Mouse (Mus musculus): ENCODE measurements around the gene Atp11a.
A peak's percentile ranks its signal among the peaks of the same experiment; 100 is the strongest.

Atp11a gene

DNA sequence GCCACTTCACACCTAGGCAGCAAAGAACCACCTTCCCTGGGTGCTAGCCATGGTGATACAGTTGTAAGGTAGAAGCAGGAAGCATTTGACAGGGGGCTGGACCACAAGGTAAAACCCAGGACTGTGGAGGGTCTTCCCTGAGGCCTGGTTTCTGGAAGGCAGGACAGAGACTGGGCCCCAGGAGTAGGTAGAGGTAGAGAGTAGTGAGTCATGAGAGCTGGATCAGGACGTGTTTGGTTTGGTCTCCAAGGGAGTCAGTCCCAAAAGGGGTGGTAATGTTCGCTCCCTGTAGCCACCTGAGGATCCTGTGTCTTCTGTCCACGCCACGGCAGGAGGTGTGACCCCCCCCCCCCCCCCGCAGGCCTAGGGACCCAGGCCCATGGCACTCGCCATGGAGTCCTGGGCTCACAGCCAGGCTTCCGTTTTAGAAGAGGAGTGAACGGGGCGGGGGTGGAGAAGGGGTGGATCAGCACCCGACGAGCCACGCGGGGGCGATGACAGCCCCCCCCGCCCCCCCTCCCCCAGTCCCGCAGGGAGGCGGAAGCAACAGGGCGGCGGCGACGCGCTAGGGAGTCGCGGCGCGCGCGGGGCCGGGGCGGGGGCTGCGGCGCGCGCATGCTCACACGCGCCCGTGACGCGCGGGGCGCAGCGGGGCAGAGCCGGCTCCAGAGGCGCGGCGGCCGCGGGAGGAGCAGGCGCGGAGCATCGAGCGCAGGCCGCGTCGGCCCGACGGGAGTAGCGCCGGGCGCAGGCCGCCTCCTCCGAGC, at the start of gene Atp11a:
TSS of gene Atp11a (plus strand) at position 624 of the 767 bp plus-strand sequence.
- peak; percentile 25 to 67 for DNase-seq (ENCODE audit: low spot score in 2 of 2)

DNA sequence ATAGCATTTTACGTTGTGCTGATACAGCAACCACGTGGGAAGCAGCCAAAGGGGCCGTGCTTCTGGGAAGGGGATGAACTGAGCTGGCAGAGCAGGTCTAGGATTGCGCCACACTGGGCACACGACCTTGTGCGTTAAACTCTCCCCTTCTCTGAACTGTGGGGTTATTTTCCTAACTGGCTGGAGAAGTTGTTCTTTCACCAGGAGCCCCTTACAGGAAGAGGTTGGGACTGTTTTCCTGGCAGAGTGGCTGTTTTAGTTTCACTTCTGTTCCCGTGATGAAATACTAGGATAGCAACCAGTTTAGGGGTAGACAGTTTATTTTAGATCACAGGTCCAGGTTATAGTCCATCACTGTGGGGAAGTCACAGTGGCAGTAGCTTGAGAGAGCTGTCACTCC, 45.2 kb upstream of the Atp11a start:
- DNase-seq (ENCODE audit: low spot score in 2 of 2) = no peak

DNA sequence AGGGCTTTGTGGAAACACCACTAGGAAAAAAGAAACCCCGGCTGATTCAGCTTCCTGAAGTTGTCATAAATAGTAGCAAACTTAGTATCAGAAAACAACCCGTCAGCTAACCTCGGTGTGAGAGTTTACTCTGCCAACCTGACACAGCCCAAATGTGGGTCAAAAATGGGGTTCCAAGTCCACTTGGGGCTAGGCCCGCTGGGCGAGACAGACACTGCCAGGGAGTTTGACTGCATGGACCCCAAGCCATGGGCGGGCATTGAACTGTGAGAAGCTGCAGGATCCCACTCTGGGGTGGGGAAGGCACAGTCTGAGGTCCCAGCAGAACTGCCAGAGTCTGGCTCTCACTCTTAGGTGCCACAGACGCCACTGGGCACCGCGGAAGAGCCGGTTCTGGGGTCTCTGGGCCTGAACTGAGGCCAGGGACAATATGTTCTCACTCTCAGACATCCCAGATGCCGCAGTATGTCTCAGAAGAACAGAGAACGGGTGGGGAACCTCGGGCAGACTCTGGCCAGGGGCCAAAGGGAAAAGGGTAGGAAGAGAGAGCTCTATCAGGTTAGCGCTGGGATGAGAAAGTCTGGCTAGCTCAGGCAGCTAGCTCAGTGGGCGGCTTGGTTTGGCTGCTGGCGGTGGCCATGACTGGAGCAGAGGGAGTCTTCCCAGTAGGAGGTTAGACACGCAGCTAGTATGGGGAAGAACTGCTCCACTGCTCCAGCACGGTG, 40.8 kb upstream of the Atp11a start:
- no peak for DNase-seq (ENCODE audit: low spot score in 2 of 2)

DNA sequence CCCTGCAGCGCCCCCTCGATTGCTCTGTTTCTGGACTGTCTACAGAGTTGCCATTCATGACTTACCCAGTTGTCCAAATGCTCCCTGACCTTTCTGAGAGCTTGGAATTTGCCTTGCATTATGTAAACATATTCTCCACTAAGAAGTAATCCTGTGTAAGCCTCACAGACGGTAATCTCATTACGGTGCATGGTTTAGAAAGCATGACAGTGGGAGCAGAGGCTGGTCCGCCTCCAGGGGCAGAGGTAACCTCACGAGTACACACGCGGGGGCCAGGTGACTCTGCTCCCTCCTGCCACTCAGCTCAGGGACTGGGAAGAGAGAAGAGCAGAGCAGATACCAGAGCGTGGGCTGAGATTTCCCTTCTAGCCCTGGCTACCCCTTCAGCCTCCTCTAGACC, 37.7 kb upstream of the Atp11a start:
- DNase-seq (ENCODE audit: low spot score in 2 of 2) = no peak

DNA sequence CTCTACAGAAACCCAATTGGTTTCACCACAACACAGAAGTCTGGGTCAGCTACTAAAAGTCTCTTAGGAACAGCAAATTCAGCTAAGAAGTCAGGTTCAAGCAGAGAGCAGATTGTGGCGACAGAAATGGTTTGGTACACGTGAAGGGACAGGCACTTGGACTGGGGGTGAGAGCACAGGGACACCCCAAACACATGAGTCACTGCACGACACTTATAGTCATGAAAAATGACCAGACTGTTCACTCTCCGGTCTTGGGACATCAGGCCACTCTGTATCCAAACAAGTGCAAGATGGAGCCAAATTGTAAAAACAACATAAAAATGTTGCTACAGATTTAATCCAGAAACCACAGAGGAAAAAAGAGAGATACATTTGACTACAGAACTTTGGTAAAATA, 28.2 kb upstream of the Atp11a start:
- no peak for DNase-seq (ENCODE audit: low spot score in 2 of 2)

DNA sequence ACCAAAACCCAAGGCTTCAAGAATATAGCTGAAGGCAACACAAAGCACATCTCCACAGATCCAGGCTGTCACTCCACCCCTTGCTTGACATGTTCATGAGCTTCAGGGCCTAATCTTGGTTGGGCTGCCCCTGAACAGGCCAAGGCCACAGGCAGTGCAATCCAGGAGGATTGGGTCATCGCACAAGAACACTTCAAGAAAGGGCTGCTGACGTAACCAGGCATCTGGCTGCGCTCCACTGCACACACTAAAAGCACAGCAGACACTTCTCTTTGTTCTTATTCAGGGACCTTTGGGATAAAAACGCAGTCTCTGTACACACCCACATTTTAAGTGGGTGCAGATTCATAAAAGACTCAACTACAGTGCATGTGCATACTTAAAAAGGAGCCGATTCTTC, 26.0 kb upstream of the Atp11a start:
- no peak for DNase-seq (ENCODE audit: low spot score in 2 of 2)

DNA sequence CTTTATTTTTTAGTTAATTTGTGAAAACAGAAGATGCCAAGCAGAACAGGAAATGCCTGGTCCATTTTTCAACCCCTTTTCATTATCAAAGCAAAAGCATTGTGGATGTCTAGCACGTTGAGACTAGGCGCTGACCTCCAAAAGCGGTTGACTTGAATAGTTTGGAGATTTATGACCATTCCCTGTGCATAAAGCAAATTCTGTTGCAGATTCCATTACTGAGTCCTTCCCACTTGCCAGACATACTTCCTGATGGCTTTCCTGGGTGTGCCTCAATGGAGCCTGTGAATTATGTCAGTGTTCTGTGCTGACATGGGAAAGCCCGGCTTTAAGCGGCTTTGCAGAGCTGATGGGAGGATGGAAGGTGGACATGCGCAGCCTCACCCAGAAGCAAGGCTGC, 24.4 kb upstream of the Atp11a start:
- no peak for DNase-seq (ENCODE audit: low spot score in 2 of 2)

DNA sequence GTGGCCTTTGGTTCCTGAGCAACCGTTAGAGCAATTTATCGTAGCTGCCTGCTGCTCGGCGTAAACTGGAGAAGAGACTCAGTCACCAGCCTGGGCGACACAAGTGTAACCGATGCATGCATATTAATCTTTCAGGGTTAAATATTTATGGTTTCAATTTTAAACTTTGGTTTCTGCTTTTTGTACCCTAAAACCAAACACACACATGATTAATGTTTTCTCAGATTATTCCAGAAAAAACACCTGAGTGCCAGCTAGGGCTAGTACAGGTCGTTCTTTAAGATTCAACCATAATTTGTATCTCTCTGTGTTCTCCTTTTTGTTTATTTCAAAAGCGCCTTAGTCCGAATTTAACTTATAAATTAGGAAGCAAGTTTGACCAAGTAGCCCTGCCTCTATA, 17.7 kb upstream of the Atp11a start:
- no peak for DNase-seq (ENCODE audit: low spot score in 2 of 2)

DNA sequence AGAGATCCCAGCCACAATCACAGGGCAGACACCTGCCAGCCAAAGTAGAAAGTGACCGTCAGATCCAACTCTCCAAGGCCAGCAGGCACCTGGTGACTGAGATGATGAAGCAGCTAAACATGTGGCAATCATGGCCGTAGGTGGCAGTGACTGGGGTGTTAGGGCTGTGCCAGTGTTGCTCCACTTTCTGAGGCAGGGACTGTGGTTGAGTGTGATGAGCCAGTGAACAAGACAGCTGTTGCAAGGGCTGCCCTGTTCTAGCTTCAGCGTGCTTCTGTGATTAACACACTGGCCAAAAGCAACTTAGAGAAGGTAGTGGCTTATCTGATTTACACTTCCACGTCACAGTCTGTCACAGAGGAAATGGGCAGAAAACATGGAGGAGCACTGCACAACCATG, 13.4 kb upstream of the Atp11a start:
- DNase-seq (ENCODE audit: low spot score in 2 of 2) = no peak

DNA sequence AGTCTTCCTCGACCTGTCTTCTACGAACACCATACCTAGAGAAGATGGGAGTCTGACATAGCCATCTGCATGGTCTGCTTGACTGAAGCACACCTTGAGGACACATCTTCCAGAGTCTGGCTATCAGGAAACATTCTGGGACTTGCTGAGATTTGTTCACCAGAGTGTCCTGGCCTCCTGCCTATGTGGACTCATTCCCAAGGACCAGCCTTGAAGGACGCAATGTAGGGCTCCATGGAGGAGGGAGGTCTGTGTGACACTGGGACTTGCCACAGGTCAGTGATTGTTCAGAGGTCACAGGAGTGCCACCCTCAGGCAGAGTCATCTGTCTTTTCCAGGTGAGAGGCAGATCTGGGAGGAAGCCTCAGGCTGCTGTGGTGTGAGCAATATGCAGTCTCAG, 8.6 kb upstream of the Atp11a start:
- no peak for DNase-seq (ENCODE audit: low spot score in 2 of 2)

DNA sequence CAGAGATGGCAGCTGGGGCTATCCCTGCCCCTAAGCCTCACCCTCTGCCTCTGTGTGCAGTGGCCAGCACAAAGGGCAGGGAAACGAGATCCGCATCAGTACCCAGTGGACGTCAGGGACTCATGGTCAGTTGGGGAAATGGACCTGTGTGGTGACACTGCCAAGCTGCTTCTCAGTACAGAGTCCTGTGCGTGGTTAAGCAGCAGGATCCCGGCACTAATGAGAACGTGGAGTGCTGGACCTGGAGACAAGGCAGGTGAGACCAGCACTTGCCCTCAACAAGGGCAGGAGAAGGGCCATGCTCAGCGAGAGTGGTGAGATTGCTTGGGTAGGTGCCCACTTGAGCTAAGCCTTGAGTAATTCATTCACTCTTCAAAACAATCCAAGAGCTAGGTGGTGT, 7.7 kb upstream of the Atp11a start:
- DNase-seq (ENCODE audit: low spot score in 2 of 2) = no peak

DNA sequence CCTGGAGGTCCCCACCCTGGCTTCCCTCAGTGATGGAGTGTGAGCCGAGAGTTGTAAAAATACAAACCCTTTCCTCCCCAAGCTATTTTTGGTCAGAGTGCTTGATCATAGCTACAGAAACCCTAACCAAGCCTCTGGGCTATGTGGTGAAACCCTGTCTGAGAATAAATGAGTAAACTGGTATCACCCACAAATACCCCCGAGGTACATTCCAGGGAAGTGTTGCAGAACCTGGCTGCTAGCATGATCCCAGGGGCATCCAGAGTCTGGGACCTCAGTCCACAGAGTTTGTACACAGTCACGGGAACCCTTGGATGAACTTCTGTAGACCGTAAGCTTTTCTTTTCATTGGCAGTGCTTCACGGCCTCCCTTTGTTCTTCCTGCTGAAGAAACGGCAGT, 3.8 kb upstream of the Atp11a start:
- no peak for DNase-seq (ENCODE audit: low spot score in 2 of 2)

DNA sequence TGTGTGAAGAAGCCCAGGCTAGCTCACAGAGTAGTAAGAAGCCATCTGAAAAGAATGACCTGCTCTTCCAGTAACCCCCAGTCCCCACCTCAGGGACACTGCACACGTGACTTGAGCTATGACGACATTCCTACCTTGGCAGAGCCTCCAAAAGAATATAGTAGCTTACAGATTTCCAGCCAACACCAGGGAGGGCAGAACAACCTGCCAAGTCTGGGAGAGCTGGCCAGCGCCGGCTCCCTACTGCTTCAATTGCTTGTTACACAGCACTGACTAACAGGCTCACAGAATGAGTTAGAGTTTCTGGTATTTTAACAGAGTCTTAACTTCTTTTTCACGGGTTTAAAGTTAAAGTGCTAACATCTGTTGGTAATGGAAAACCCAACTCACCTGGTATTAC, 2.7 kb upstream of the Atp11a start:
- DNase-seq (ENCODE audit: low spot score in 2 of 2) = no peak

DNA sequence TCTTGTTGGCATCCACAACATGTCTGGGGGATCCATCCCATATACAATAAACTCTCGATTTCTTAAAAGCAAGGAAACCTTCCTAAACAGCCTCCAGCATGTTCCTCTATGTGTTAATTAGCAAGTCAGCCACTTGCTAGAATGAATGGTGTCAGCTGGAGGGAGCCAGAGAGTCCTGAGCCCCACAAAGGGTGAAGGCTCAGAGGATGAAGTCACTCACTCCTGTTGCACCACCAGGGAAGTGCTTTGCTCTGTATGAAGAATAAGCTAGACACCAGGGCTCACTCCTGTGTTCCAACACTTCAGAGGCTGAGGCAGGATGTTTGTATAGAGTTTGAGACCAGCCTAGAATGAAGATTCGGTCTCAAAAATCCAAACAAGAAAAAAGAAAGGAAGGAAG, 1.5 kb upstream of the Atp11a start:
- no peak for DNase-seq (ENCODE audit: low spot score in 2 of 2)

DNA sequence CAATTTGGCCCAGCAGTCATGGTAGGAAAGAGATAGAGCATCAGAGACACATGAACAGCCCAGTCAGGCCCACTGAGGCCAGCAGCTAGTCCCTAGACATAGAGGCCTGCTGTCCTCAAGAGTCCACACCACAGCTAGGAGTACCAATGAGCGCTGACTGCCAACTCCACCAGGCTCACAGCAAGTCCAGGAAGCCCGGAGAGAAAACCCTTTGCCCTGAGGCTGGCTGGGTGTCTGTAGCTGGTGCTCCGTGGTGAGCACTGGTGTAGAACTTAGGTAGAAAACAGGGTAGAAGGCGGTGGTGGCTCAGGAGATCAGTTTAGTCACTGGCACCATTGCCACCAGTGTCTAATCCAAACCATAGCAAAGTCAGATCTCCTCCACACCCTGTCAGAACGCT, 988 bp upstream of the Atp11a start:
- no peak for DNase-seq (ENCODE audit: low spot score in 2 of 2)

DNA sequence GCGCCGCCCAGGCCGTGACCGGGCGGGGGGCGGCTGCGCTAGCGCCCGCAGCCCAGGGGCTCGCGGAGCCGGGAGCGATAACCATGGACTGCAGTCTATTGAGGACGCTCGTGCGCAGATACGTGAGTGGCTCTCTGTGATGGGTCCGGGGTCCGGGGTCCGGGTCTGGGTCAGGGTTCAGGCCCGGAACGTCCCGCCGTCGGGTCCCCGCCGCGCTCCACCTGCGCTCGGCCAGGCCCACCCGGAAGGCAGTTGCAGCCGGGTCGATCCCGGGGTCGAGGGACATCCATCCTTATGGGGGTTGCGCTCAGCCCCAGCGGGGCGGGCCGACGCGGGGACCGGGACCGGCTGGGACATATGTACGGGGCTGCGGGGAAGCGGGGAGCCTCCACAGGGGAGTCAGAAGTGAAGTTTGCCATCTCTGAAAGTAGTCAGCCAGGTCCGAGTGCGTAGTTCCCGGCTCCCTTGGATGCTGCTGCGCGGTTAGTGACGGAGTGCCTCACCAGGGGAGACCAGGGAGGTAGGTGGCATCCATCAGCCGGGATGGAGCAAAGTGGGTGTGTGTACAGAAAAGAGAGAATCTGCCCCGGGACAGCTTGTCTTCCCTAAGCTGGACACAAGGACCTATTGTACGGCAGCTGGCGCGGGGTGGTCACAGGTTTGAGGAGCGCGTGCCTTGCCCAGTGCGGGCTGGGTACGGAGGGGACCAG, 572 bp downstream of the Atp11a start:
- DNase-seq (ENCODE audit: low spot score in 2 of 2) = no peak

DNA sequence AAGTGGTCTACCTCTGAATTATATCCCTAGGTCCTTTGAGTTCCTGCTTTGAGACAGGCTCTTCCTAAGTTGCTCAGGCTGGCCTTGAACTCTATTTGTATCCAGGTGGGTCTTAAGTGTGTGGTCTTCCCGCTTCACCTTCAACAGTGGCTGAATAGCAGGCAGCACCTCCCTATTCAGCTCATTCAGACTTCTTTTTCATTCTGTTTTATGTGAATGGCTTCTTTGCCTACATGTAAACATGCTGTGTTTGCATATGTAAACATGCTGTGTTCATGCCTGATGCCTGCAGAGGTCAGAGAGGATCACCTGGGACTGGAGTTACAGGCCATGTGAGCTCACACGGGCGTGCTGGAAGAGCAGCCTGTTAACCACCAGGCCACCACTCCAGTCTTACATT, 3.1 kb downstream of the Atp11a start:
- DNase-seq (ENCODE audit: low spot score in 2 of 2) = no peak

DNA sequence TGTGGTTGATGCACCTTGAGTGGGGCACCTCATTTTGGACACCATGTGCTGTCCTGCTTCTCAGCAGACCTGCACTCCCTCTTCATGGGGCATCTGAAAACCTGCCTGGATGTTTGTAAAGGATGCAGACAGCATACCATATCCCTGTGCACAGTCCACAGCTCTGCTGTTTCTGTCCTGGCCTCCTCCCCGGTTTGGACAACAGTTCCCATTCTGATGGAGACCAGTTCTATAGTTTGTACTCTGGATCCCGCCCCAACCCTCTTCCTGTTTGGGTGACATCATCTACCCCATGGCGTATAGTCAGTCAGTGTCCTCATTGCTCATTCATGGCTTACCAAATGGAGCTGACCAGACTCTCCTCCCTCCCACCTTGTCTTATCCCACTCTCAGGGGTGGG, 5.1 kb downstream of the Atp11a start:
- no peak for DNase-seq (ENCODE audit: low spot score in 2 of 2)

DNA sequence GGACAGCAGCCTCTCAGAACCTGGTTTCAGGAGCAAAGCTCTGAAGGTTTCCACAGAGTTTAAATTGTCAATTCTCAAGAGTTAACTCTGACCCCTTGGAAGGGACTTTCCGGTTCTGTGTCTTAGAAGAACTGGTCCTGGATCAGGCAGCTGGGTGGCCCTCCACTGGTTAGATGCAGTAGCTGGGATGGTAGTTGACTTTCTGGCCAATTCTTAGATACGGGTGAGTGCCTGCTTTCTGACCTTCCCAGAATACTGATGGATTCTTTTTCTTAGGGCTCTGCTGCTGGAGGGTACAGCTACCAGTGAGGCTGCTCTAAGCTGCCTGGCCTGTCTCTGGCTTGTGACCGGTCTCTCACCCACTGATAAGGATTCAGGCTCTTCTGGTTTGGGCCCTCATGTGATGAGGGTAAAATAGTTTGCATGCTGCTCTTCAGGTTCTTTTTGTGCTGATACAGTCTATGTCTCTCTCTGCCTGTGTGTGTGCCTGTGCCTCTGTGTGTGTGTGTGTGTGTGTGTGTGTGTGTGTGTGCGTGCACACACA, 6.8 kb downstream of the Atp11a start:
- DNase-seq (ENCODE audit: low spot score in 2 of 2) = no peak

DNA sequence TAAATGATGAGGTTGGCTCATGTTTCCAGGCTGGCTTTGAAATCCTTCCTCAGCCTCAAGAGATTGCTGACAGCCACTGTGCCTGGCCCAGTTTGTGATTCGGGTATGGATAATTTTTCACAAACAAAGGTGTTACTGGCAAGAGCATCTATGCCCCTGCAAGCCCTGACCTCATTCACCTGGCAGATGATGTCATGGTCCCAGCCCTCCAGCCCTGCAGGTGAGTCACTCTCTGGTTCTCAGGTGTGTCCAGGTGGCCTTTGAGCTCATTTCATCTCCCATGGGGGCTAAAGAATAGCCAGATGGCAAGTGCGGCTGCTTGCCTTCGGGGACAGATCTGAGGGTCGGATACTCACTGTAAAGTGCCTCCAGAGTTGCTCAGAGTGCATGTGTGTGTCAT, 8.2 kb downstream of the Atp11a start:
- DNase-seq (ENCODE audit: low spot score in 2 of 2) = no peak

DNA sequence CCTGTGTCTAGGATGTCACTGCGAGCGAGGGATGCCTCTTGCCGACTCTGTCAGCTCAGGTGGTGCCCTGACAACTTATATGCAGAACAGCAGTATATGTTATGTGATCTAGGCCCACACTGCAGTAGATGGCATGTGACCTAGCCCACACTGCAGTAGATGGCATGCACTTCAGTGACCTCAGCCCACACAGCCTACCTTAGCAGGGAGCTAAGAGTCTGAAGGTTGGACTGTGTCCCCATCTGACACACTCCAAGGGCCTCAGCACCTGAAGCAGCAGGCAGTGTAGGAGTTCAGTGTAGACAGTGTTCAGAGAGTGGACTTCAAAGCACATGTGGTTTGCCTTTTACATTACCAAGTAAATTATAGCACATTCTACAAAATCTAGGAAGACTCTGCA, 10.4 kb downstream of the Atp11a start:
- DNase-seq (ENCODE audit: low spot score in 2 of 2) = no peak

DNA sequence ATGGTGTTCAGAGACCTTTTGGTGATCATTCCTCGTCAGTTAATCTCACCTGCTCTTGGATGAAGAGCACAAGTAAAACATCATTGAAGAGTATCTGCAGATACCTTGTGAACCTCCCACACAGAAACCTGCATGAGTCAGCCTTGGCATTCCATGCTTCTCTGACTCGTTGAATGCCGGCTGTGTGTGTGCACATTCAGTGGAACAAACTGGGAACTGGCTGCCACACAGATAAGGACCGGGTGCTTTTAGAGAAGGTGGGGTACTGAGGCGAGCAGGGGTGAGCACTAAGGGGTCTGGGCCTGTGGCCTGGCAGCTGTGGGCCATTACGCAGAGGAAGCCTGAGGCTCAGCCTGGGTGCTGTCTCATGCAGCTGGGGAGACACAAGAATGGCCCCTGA, 11.9 kb downstream of the Atp11a start:
- no peak for DNase-seq (ENCODE audit: low spot score in 2 of 2)

DNA sequence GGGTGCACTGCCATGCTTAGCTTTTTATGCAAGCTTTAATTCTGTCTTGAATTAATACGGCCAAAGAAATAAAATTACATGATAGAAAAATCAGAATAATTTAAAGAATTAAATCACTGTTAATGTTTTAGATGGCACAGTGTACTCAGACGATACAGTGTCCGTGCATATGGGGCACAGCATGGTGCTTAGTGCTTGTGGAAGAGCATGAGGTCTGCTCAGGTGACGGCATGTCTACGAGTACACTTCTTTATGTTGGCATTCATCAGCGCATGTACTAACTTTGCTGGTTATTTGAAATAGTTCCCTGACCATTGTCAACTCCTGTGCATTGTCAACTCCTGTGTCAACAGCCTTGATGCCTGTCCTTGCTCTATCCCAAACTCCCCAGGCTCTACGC, 12.5 kb downstream of the Atp11a start:
- DNase-seq (ENCODE audit: low spot score in 2 of 2) = no peak
